Mouse (Mus musculus): ENCODE results near the gene Npas3.

- no peak for TF ChIP-seq POLR2A (IDR thresholded peaks at IDR 0.05; ENCODE audit: extremely low read depth, insufficient read depth, low read length)
- no peak for TF ChIP-seq CTCF (IDR thresholded peaks at IDR 0.05; ENCODE audit: low read depth, low read length)
These were observed 429.7 kb downstream of the Npas3 start for GRCm38 (mm10) chr12:53678166-53678565.
